Mouse (Mus musculus) midbrain, embryonic 13.5 days (tissue): ENCODE measurements around the gene Gm5788. TPM values are rescaled to one million over a fixed set of nuclear protein-coding genes. Genes with fewer than 3 reads are reported as not detected.
"Not testable (repeated sequence)": the region's sequence is repeated elsewhere in the genome, so short reads cannot be mapped to it uniquely, and the experiment has no call there.

Experiments
- ATAC-seq: fragments of 200-750 bp; cut with Nextera tagmentation; 2 replicates; pipeline ENCODE4 v1.8.0; 2017; ENCODE audit warnings: mild to moderate bottlenecking, moderate TSS enrichment, moderate library complexity
- H3K27ac ChIP-seq: fragments of 300-500 bp; sonication (generic); 2 replicates; pipeline ENCODE4 v1.5.1; 2015; ENCODE audit warnings: inconsistent platforms, mild to moderate bottlenecking, moderate library complexity
- H3K27me3 ChIP-seq: fragments of 300-500 bp; sonication (generic); 2 replicates; pipeline ENCODE4 v1.6.1; 2015; ENCODE audit warnings: mild to moderate bottlenecking, inconsistent platforms
- H3K36me3 ChIP-seq: fragments of 300-500 bp; sonication (generic); 2 replicates; pipeline ENCODE4 v1.6.1; 2015; ENCODE audit warnings: mild to moderate bottlenecking, inconsistent platforms
- H3K4me1 ChIP-seq: fragments of 300-500 bp; sonication (generic); replicated peaks from 2 replicates; pipeline ENCODE4 v1.6.1; 2015; ENCODE audit warnings: inconsistent platforms
- H3K4me2 ChIP-seq: fragments of 300-500 bp; sonication (generic); replicated peaks from 2 replicates; pipeline ENCODE4 v1.6.1; 2015; ENCODE audit warnings: moderate library complexity, mild to moderate bottlenecking, inconsistent platforms
- H3K4me3 ChIP-seq: fragments of 300-500 bp; sonication (generic); replicated peaks from 2 replicates; pipeline ENCODE4 v1.5.1; 2015; ENCODE audit warnings: mild to moderate bottlenecking, inconsistent platforms
- H3K9ac ChIP-seq: fragments of 300-500 bp; sonication (generic); replicated peaks from 2 replicates; pipeline ENCODE4 v1.6.1; 2015; ENCODE audit warnings: mild to moderate bottlenecking, inconsistent platforms
- H3K9me3 ChIP-seq: fragments of 300-500 bp; sonication (generic); 2 replicates; pipeline ENCODE4 v1.6.1; 2016; ENCODE audit warnings: mild to moderate bottlenecking, inconsistent platforms
- WGBS: fragments of 180-500 bp; shearing (Covaris S2); methylation state at CpG from one replicate; pipeline ENCODE4 v1.1.7; 2015; 5-methylcytosine and 5-hydroxymethylcytosine counted together
- polyA plus RNA-seq: library from polyadenylated mRNA; unstranded; fragments of >200 nt; fragmentation: Nextera tagmentation; extraction: Ambion mirVana; gene quantifications from 2 replicates; pipeline ENCODE4 v1.2.1, GENCODE M21; 2015

The Gm5788 gene
- polyA plus RNA-seq, result not detected in 2 replicates

GRCm38 (mm10) chr12:87494421-87494820 lies at the start of gene Gm5788:
Gm5788 (plus strand) TSS chr12:87494721.
- not testable (repeated sequence) for ATAC-seq, H3K9ac ChIP-seq, H3K4me2 ChIP-seq

DNA sequence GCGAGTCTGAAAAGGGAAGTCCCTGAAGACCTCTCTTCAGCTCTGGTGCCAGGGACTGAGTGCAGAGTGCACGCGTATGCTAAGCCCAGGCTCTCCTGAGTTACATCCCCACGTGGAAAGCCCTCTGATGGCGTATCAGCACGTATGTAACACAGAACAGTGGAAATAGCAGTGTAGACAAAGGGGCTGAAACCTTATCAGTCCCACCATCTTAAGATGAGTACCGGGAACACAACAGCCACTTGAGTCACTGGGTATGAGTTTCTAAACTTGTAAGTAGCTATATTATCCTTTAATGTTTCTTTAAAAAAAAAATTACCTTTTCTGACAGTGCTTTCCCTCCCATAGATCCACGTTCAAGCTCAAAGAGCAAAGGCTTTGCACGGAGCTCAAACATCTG lies 45.1 kb upstream of the Gm5788 start:
- WGBS, result 94% methylated on average over 9 of the region's 9 CpGs
- H3K4me3 ChIP-seq, result no peak overlapping the region

More at GRCm38 (mm10) chr12:87494421-87494820, at the start of gene Gm5788:
- not testable (repeated sequence) for H3K9me3 ChIP-seq, H3K36me3 ChIP-seq, H3K27me3 ChIP-seq, H3K4me3 ChIP-seq, H3K4me1 ChIP-seq, H3K27ac ChIP-seq
- 95% methylated on average over 3 of the region's 3 CpGs for WGBS

DNA sequence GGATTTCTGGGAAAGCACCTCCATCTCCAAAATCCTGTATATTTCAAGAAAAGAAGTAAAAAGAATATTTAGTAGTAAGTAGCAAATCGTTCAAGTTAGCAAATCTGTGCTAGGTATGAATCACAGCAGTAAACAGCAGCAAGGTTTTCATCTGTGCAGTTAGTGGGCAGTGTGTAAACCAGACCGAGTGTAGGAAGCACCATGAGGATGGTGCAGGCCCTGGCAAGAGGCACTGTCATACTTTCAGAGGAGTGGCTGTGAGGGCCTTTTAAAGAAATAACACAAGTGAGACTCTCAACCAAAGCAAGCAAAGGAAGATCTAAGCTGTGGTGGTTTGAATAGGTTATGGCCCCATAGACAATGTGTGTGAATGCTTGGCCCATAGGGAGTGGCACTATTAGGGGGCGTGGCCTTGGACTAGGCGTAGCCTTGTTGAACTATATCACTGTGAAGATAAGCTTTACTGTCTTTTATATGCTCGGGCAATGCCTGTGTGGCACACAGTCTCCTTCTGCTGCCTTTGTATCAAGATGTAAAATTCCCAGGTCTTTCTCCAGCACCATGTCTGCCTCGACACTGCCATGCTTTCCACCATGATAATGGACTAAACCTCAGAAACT lies 29.7 kb upstream of the Gm5788 start:
- Histone ChIP-seq H3K36me3 (peaks cover 73% of the 10 kb centered on the region), H3K4me3 (no peak overlapping the region)

More for the DNA sequence above, 45.1 kb upstream of the Gm5788 start:
- Histone ChIP-seq H3K9me3 (no peaks in the 10 kb centered on the region), H3K27ac (no peak overlapping the region), H3K9ac (no peak overlapping the region), H3K4me1 (peaks cover 9% of the 10 kb centered on the region), H3K36me3 (peaks cover 83% of the 10 kb centered on the region), H3K27me3 (no peaks in the 10 kb centered on the region), H3K4me2 (no peak overlapping the region)
- no peak for ATAC-seq

DNA sequence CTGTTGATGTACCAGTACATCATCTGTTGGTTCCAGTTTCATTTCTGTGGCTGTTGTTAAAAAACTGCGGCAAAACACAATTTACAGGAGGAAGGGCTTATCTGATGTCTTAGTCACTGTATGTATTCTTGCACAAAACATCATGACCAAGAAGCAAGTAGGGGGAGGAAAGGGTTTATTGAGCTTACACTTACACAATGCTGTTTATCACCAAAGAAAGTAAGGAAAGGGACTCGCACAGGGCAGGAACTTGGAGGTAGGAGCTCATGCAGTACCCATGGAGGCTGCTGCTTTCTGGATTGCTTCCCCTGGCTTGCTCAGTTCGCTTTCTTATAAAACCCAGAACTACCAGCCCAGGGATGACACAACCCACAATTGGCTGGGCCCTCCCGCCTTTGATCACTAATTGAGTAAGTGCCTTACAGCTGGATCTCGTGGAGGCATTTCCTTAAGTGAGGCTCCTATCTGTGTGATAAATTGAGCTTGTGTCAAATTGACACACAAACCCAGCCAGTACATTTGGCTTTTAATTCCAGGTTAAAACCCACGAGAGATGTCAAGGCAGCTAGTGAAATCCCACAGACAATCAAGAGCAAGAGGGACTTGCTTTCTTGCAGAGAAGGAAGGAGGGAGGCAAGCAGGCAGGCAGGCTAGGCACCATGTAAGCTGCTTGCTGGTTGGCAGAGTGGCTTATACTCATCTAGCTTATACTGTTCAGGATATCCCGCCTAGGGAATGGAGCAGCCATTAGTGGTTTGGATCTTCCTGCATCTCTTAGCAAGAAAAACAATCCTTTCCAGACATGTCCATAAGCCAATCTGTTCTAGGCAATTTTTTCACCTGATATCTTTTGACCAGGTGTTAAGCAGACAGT lies 24.0 kb upstream of the Gm5788 start:
- no peaks in the 10 kb centered on the region for H3K9me3 ChIP-seq
- H3K4me2 ChIP-seq, result peak overlapping the region; percentile 72
- H3K4me3 ChIP-seq, result peak overlapping the region; percentile 85
- ATAC-seq, result no peak
- peak overlapping the region; percentile 88 for H3K9ac ChIP-seq
- no peaks in the 10 kb centered on the region for H3K27me3 ChIP-seq
- peaks cover 24% of the 10 kb centered on the region for H3K36me3 ChIP-seq
- H3K27ac ChIP-seq, result no peak overlapping the region
- H3K4me1 ChIP-seq, result peaks cover 30% of the 10 kb centered on the region
- WGBS, result 84% methylated on average over 7 of the region's 7 CpGs

More for the DNA sequence above, 29.7 kb upstream of the Gm5788 start:
- peaks cover 13% of the 10 kb centered on the region for H3K4me1 ChIP-seq
- 94% methylated on average over 6 of the region's 6 CpGs for WGBS
- H3K27me3 ChIP-seq, result no peaks in the 10 kb centered on the region
- no peak overlapping the region for H3K4me2 ChIP-seq
- H3K27ac ChIP-seq, result no peak overlapping the region
- H3K9me3 ChIP-seq, result no peaks in the 10 kb centered on the region
- no peak overlapping the region for H3K9ac ChIP-seq
- no peak for ATAC-seq

DNA sequence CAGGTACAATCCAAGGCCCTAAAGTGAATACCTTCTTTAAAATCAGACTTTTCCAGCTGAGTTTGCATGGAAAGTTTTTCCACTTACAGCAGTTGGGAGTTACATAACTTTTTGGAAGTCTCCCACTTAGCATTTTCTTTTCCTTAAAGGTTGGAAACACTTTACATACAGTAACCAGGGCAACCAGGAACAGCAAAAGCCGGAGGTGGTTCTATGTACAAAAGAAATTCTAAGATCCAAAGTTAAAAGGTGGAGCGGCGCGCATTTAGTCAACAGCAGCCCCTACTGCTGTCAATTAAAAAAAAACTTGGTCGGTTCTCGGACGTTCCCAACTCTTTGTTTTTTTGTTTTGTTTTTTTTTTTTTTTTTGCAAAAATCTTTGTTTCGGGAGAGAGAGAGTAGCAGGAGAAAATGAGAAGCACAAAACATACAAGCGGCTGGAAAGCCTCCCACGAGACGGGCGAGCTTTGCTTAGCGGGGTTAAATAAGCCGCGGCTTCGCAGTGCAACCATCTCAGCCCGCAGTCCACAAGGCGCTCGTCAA lies 23.0 kb upstream of the Gm5788 start:
- Histone ChIP-seq H3K36me3 (peaks cover 20% of the 10 kb centered on the region), H3K4me3 (peak overlapping the region; percentile 85), H3K9me3 (no peaks in the 10 kb centered on the region), H3K27me3 (no peaks in the 10 kb centered on the region), H3K27ac (peak overlapping the region; percentile 87), H3K4me1 (peaks cover 24% of the 10 kb centered on the region), H3K9ac (peak overlapping the region; percentile 88), H3K4me2 (peak overlapping the region; percentile 72)
- under 1% methylated on average over 19 of the region's 19 CpGs for WGBS
- no peak for ATAC-seq

DNA sequence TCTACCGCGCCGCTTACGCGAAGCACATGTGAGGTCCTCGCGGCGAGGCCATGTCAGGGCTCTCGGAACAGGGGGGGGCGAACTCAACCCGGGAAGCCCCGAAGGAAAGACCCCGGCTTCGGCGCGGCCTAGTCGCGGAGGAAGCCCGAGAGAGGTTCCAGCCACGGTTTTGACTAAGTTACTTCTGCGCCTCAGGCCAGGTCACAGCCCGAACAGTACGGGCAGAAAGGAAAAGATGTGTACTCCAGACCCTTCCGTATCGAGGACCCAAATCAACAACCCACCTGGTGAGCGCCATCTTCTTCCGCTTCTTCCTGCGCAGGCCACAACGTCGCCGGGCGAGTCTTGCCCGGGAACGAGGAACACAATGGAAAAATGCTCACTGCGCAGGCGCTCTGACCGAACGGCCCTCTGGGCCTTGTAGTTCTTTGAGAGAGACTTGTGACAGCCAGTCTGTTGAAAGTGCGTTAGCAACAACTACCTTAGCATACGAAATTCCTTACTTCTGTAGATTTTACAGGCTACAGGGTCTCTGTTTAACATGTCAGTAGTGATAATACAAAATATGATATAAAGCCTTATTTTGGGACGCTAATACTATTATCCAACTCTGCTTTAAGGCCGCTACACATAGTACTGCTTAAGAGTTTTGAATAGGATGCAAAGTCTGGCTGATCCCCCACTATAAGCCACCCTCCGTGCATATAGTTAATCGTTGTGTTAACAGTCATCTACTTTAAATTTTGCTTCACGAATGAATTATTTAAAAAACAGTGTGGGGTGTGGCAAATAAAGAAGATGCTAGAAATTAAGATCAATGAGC lies 22.3 kb upstream of the Gm5788 start, which contains the start of gene Snw1:
Gene Snw1 (minus strand): TSS at position 311 of the 823 bp plus-strand sequence.
- peaks cover 20% of the 10 kb centered on the region for H3K4me1 ChIP-seq
- no peaks in the 10 kb centered on the region for H3K27me3 ChIP-seq
- WGBS, result 3% methylated on average over 45 of the region's 45 CpGs
- peak within 1 kb of the TSS; percentile 72 for H3K4me2 ChIP-seq
- no peaks in the 10 kb centered on the region for H3K9me3 ChIP-seq
- ATAC-seq, result peak; percentile 97
- H3K27ac ChIP-seq, result peak within 1 kb of the TSS; percentile 87
- H3K36me3 ChIP-seq, result peaks cover 13% of the 10 kb centered on the region
- H3K4me3 ChIP-seq, result peak within 1 kb of the TSS; percentile 85
- H3K9ac ChIP-seq, result peak within 1 kb of the TSS; percentile 88

- WGBS, result 89% methylated on average over 3 of the region's 3 CpGs
- H3K27me3 ChIP-seq, result no peaks in the 10 kb centered on the region
- peaks cover 17% of the 10 kb centered on the region for H3K4me1 ChIP-seq
- no peak overlapping the region for H3K4me3 ChIP-seq
- H3K9me3 ChIP-seq, result no peaks in the 10 kb centered on the region
- ATAC-seq, result no peak
- H3K36me3 ChIP-seq, result no peaks in the 10 kb centered on the region
- no peak overlapping the region for H3K9ac ChIP-seq
- no peak overlapping the region for H3K4me2 ChIP-seq
- no peak overlapping the region for H3K27ac ChIP-seq
These were observed 19.8 kb upstream of the Gm5788 start for GRCm38 (mm10) chr12:87474756-87475155.

GRCm38 (mm10) chr12:87482482-87482881 lies 12.0 kb upstream of the Gm5788 start:
- H3K9me3 ChIP-seq, H3K27ac ChIP-seq, ATAC-seq, H3K9ac ChIP-seq, H3K36me3 ChIP-seq, H3K27me3 ChIP-seq, H3K4me3 ChIP-seq, H3K4me2 ChIP-seq, H3K4me1 ChIP-seq: not testable (repeated sequence)
- WGBS, result 90% methylated on average over 5 of the region's 5 CpGs

DNA sequence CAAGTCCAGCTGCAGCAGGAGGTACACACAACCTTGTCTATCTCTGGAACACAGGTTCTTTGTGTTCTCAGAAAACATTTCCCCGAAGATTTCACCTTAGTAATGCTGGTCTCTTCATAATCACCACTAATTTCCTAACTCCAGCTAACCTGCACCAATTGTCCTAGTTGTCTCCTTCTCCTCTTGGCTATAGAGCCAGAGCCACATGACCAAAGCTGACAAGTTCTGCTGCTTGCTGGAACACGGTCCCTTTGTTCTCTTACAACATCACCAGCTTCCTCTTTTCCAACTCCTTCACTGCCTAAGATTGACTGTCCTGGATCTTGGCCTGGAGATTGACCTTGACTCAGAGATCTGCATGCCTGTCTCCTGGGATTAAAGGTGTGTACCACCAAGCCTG lies 5.8 kb upstream of the Gm5788 start:
- H3K4me2 ChIP-seq, H3K4me1 ChIP-seq, H3K36me3 ChIP-seq, H3K27ac ChIP-seq, H3K9ac ChIP-seq, H3K9me3 ChIP-seq, H3K4me3 ChIP-seq, ATAC-seq, H3K27me3 ChIP-seq: not testable (repeated sequence)
- WGBS, result 75% methylated on average over 2 of the region's 2 CpGs

- ATAC-seq, H3K36me3 ChIP-seq, H3K27me3 ChIP-seq, H3K27ac ChIP-seq, H3K9me3 ChIP-seq, H3K4me2 ChIP-seq, H3K4me1 ChIP-seq, H3K4me3 ChIP-seq, H3K9ac ChIP-seq: not testable (repeated sequence)
- WGBS, result 85% methylated on average over 4 of the region's 4 CpGs
These were observed 19.5 kb downstream of the Gm5788 start, which contains the start of gene Gm8300 for GRCm38 (mm10) chr12:87514016-87514415. Gm8300 (plus strand) TSS chr12:87514316.

DNA sequence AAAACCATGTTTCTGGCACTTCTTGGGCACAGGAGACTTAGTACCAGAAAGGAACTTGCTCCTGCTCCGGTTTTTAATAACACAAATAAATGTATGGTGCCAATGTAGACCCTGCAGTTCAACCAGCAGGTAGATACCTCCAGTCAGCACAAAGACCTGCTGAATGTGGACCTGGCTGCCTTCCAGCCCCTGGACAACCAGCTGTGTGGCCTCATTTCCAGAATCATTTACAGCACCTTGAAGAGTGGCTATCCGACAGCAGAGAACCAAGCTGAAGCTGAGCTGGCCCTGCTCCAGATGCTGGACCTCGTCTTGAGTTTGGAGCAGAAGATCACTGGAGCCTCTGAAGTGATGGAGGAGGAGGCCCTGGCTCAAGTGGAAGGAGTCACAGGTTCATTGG lies 25.1 kb downstream of the Gm5788 start:
- not testable (repeated sequence) for H3K9me3 ChIP-seq, H3K27ac ChIP-seq, H3K27me3 ChIP-seq, H3K4me2 ChIP-seq, ATAC-seq, H3K4me1 ChIP-seq, H3K36me3 ChIP-seq, H3K9ac ChIP-seq, H3K4me3 ChIP-seq
- 78% methylated on average over 3 of the region's 3 CpGs for WGBS
